Mouse (Mus musculus) liver, embryonic 15.5 days (tissue): Measurements from ENCODE around the gene Cryaa. TPM values are rescaled to one million over a fixed set of nuclear protein-coding genes. Genes with fewer than 3 reads are reported as not detected.

ENCODE experiments used
- ATAC-seq: fragments of 200-750 bp; cut with Nextera tagmentation; 2 replicates; pipeline ENCODE4 v1.8.0; 2017; ENCODE audit warnings: moderate number of reproducible peaks, mild to moderate bottlenecking, moderate library complexity; ENCODE audit not compliant: insufficient read depth
- H3K27ac ChIP-seq: fragments of 300-500 bp; sonication (generic); replicated peaks from 2 replicates; pipeline ENCODE4 v1.5.1; 2015; ENCODE audit warnings: mild to moderate bottlenecking, inconsistent platforms
- H3K27me3 ChIP-seq: fragments of 300-500 bp; sonication (generic); 2 replicates; pipeline ENCODE4 v1.6.1; 2015; ENCODE audit warnings: mild to moderate bottlenecking, inconsistent platforms
- H3K36me3 ChIP-seq: fragments of 300-500 bp; sonication (generic); replicated peaks from 2 replicates; pipeline ENCODE4 v1.6.1; 2015; ENCODE audit warnings: moderate library complexity, mild to moderate bottlenecking, inconsistent platforms
- H3K4me1 ChIP-seq: fragments of 300-500 bp; sonication (generic); replicated peaks from 2 replicates; pipeline ENCODE4 v1.6.1; 2015; ENCODE audit warnings: inconsistent platforms
- H3K4me2 ChIP-seq: fragments of 300-500 bp; sonication (generic); 2 replicates; pipeline ENCODE4 v1.6.1; 2015; ENCODE audit warnings: moderate library complexity, mild to moderate bottlenecking, inconsistent platforms
- H3K4me3 ChIP-seq: fragments of 300-500 bp; sonication (generic); replicated peaks from 2 replicates; pipeline ENCODE4 v1.5.1; 2015; ENCODE audit warnings: mild to moderate bottlenecking, inconsistent platforms
- H3K9ac ChIP-seq: fragments of 300-500 bp; sonication (generic); 2 replicates; pipeline ENCODE4 v1.6.1; 2015; ENCODE audit warnings: moderate library complexity, mild to moderate bottlenecking, inconsistent platforms
- H3K9me3 ChIP-seq: fragments of 300-500 bp; sonication (generic); replicated peaks from 2 replicates; pipeline ENCODE4 v1.6.1; 2016; ENCODE audit warnings: inconsistent platforms
- WGBS: fragments of 180-500 bp; shearing (Covaris S2); methylation state at CpG from one replicate; pipeline ENCODE4 v1.1.7; 2015; ENCODE audit warnings: mixed read lengths; ENCODE audit not compliant: insufficient replicate concordance; 5-methylcytosine and 5-hydroxymethylcytosine counted together
- polyA plus RNA-seq: library from polyadenylated mRNA; unstranded; fragments of >200 nt; fragmentation: Nextera tagmentation; extraction: Ambion mirVana; gene quantifications from 2 replicates; pipeline ENCODE4 v1.2.1, GENCODE M21; 2015

Gene Cryaa
- polyA plus RNA-seq, 1 experiment from 2014 or later = not detected

DNA sequence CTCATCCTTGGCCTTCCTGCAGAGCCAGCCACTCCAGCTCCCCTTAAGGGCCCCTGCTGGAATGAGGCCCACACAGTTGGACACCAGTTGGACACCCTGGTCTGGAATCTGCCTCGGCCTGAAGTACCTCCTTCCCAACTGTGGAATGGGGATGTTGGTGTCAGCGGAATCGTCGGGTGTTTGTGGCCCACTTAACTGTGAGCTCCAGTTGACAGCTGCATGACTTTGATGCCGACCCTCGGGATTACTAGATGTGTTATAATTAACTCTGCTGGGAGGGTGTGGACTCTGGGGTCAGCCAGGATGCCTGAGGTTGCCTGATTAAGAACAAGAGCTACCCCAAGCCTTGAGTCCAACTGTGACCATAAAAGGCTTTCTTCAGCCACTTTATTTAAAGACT lies 53.4 kb downstream of the Cryaa start:
- Histone ChIP-seq H3K4me2 (no peak overlapping the region), H3K4me3 (no peak overlapping the region), H3K36me3 (no peaks in the 10 kb centered on the region), H3K9ac (no peak overlapping the region), H3K4me1 (no peaks in the 10 kb centered on the region; the same call in none of the 2 replicates), H3K9me3 (no peaks in the 10 kb centered on the region), H3K27ac (no peak overlapping the region), H3K27me3 (no peaks in the 10 kb centered on the region)
- 50% methylated on average over 6 of the region's 6 CpGs for WGBS
- no peak for ATAC-seq

Other genes starting within 250 kb of the Cryaa start
- 21.4 and 23.8 TPM in 2 replicates for gene Wdr4, start 157.8 kb upstream of the Cryaa start, polyA plus RNA-seq
- 160 TPM in 2 replicates for gene Ndufv3, start 157.7 kb upstream of the Cryaa start, polyA plus RNA-seq
- gene Pknox1, start 113.1 kb upstream of the Cryaa start, polyA plus RNA-seq = 9.8 and 10.1 TPM in 2 replicates
- 35.7 and 50.7 TPM in 2 replicates for gene Cbs, start 40.6 kb upstream of the Cryaa start, polyA plus RNA-seq
- gene U2af1, start 18.9 kb upstream of the Cryaa start, polyA plus RNA-seq = 138 and 139 TPM in 2 replicates
- gene Sik1, start 178.0 kb downstream of the Cryaa start, polyA plus RNA-seq = 5.3 and 6.8 TPM in 2 replicates